Mouse (Mus musculus) A20 (cell line): ENCODE measurements around the gene Dpp3.
"Not testable (repeated sequence)": the region's sequence is repeated elsewhere in the genome, so short reads cannot be mapped to it uniquely, and the experiment has no call there.

Experiments
- DNase-seq: peaks from one replicate; pipeline ENCODE4 v3.0.0-alpha.2; 2011; ENCODE audit warnings: low read depth, low spot score

Gene Dpp3

GRCm38 (mm10) chr19:4927904-4928531 lies at the start of gene Dpp3:
Gene Dpp3 (minus strand): TSS chr19:4928287.
- peak; percentile 98 for DNase-seq

- peak; percentile 49 for DNase-seq
Measured at GRCm38 (mm10) chr19:4968236-4968635, 40.1 kb upstream of the Dpp3 start.

- peak; percentile 96 for DNase-seq
Measured at GRCm38 (mm10) chr19:4961928-4962601, 34.0 kb upstream of the Dpp3 start, which contains the start of gene Mrpl11. Gene Mrpl11 (plus strand): TSS chr19:4962147.

GRCm38 (mm10) chr19:4948641-4949040 lies 20.6 kb upstream of the Dpp3 start:
- not testable (repeated sequence) for DNase-seq

- no peak for DNase-seq
Measured at GRCm38 (mm10) chr19:4945540-4945939, 17.5 kb upstream of the Dpp3 start.

GRCm38 (mm10) chr19:4943253-4943588 lies 15.1 kb upstream of the Dpp3 start:
- no peak for DNase-seq

DNA sequence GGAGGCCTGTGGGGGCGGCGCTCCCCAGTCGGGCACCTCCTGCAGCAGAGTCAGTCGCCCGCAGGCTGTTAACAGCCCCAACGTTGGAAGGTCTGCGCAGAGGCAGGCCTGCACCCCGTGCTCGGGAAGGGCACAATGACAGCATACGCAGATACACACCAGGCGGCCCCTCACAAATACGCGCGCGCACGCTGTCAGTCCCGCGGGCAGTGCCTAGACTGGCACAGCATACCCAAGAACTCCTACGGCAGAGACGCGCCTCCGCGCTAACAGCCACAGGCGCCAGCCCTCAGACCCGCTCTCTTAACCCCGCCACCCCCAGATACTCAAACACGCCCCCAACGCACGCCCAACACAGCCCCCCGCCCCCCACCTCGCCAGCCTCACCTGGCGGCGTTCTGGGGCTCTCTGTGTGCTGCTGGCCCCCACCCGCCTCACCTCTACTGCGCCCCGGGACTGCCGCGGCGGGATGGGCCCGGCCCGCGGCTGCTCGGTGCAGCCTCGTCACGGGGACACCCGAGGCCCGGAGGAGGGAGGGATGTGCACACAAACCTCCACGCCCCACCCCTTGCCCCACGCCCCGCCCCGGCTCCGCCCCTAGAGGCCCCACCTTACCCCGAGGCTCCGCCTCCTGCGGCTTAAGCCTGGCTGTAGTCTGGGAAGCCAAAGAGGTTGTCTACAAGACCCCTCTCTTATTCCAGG lies 14.6 kb upstream of the Dpp3 start, which contains the start of gene Peli3:
TSS of gene Peli3 (minus strand) at position 577 of the 702 bp plus-strand sequence.
- peak; percentile 70 for DNase-seq

DNA sequence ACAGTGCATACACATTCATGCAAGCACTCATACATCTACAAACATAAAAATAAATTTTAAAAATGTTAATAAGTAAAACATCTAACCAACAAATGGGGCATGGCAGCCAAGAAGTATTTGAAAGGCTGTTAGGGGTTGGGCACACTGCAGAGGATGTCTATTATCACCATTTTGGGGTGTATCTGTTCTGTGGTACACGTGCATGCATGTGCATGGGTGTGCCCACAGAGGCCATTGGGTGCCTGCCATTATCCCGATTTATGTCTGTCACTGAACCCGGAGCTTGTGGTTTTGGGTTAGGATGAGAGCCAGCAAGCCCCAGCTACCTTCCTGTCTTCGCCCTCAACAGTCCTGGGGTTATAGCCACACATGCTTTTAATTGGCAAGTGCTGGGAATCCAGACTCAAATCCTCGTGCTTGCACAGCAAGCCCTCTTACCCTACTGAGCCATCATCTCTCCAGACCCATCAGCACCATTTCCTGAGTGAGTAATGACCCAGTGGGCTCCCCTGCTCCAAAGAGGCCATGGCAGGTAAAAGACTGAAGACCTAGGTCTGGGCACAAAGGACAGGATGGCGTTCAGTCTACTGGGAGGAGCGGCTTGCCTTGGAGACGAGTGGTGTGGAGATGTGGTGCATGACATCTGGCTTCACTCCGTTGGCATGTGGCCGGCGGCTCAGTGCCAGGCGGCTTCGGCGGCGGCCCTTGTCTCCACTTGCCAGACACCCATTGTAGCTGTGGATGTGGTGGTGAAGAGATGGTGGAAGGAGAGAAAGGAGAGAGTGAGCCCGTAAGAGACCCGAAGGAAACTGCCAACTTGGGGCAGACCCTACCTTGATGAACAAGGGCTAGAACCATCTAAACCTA lies 9.6 kb upstream of the Dpp3 start:
- no peak for DNase-seq

GRCm38 (mm10) chr19:4936896-4937295 lies 8.8 kb upstream of the Dpp3 start:
- no peak for DNase-seq

DNA sequence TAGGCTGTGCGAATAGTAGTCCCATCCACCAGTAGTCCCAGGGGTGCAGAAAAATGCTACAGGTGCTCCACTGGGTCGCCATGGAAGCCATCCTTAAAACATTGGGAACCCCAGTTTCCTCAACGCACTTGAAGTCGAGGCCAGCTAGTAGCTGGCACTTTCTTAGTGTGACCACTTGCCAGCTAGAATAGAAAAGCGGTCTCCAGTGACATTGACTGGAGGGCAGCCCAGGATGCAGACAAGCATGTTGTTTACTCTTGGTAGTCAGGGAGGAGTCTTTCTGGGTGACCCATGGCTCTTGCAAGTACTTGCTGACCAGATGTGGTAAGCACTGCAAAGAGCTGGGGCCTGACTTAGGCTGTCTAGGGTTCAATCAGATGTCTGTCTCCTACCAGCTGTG lies 694 bp upstream of the Dpp3 start:
- DNase-seq, result peak; percentile 10

DNA sequence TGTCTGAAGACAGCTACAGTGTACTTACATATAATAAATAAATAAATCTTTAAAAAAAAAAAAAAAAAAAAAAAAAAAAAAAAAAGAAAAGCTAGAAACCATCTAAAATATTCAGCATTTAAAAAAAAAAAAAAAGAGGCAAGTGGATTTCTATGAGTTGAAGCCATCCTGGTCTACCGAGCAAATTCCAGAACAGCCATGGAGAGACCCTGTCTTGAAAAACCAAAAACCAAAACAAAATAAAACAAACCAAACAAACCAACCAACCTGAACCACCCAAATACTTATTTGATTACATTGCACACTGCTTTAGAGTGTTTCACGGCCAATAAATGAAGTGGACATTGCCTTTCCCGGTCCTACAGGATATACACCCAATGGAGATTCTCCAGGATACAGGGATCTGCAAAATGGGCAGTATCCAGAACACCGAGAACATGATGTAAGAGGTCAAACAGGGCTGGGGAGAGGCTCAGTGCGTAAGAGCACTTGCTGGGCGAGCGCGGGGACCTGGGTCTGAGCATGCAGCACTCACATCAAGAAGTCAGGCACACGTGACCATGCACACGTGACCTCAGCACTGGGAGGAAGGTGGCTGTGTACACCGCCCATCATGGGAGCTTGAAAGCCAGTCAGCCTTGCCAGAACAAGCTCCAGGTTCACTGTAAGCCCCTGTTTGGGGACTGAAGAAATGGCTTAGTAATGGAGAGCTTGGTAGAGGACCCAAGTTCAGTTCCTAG lies 2.8 kb downstream of the Dpp3 start:
- no peak for DNase-seq

- DNase-seq, result no peak
Measured at GRCm38 (mm10) chr19:4919652-4920051, 8.4 kb downstream of the Dpp3 start.

GRCm38 (mm10) chr19:4916827-4917226 lies 11.3 kb downstream of the Dpp3 start:
- DNase-seq, result no peak

DNA sequence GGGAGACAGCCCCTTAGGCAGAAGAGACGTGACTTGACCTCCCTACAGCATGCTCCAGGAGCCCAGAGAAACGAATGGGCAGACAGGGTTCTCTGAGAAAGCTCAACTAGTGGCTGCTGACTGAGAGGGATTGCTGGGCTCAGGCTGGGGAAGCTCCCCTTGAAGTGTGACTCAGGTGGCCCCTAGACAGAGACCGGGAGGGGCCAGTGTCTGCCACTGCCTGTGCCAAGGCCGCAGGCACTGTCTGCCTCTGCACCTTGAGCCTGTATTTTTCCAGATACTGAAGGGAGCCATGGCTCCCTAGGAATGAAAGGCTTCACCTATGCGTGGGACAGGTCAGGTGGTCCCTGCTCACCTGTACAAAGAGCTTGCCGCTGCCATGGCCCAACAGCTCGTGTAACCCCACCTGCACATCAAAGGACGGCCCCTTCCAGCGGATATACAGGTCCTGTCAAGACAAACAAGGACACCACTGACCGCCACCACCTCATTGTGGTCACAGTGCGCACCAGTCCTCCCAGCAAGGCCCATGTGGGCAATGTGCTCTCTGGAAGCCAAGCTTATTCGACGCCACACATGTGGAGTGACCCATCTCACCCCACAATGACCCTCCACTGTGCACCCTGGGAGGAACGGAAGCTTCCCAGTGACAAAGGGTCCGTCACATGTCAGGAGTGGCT lies 12.0 kb downstream of the Dpp3 start:
- DNase-seq, result no peak

- no peak for DNase-seq
Measured at GRCm38 (mm10) chr19:4909376-4909775, 18.7 kb downstream of the Dpp3 start.

- DNase-seq, result peak; percentile 55
Measured at GRCm38 (mm10) chr19:4908107-4908506, 20.0 kb downstream of the Dpp3 start.

- DNase-seq, result peak; percentile 84
Measured at GRCm38 (mm10) chr19:4905979-4906794, 21.9 kb downstream of the Dpp3 start, which contains the start of gene Bbs1. Gene Bbs1 (minus strand): TSS chr19:4906628.

GRCm38 (mm10) chr19:4899888-4900287 lies 28.2 kb downstream of the Dpp3 start:
- no peak for DNase-seq

DNA sequence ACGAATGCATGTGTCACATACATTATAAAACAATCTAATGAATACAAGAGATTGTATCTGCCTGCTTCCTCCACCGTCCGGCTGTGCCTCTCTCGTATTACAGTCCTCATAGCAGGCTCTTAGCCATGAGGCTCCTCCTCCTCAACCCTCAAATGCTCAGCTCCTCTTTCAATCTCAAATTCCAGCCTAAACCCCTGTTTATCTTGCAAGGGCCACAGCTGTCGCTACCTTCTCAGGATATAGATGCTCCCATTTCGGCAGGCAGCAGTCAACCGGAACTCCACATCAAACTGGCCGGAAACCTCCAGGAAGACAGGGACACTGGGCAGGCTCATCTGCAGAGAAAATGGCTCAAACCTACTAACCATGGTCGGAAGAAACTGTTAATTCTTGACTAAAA lies 29.1 kb downstream of the Dpp3 start:
- DNase-seq, result no peak
